Mouse (Mus musculus) neural tube, embryonic 10.5 days (tissue): Measurements from ENCODE around the gene Rb1.

ENCODE experiments used
- DNase-seq: peaks from one replicate; pipeline ENCODE4 v3.0.0-alpha.2; 2017; ENCODE audit warnings: low spot score; ENCODE audit errors: extremely low spot score

The Rb1 gene

DNA sequence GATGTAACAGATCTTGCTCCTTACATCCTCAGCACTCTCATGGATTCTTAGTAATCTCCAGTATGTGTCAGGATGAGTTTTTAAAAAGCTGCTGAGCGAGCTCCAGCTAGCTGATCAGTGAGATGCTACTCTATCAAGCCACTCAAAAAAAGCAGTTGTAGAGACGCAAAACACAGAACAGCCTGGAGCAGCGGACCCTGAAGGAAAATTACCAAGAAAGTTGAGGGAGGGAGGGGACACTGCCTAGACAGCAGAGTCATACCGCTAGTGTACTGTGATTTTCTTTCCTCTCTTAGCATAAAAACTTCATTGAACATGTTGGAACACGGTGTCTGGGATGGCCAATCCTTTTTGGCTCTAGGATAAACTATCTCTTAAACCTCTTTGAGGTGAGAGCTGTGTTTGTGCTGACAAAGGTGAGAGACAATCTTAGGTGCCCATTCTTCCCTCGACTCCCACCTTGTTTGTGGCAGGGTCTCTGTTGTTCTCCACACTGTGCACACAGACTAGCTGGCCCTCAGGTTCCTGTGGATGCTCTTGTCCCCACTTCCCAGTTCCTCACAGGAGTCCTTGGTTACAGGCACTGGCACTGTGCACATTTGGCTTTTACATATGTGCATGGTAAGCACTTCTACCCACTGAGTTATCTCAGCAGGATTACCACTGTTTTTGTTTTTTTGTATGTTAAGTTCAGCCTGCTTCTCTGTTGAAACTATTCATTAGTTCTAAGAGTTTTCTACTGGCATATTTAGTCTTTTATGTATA lies 10.9 kb upstream of the Rb1 start:
- DNase-seq, result no peak

DNA sequence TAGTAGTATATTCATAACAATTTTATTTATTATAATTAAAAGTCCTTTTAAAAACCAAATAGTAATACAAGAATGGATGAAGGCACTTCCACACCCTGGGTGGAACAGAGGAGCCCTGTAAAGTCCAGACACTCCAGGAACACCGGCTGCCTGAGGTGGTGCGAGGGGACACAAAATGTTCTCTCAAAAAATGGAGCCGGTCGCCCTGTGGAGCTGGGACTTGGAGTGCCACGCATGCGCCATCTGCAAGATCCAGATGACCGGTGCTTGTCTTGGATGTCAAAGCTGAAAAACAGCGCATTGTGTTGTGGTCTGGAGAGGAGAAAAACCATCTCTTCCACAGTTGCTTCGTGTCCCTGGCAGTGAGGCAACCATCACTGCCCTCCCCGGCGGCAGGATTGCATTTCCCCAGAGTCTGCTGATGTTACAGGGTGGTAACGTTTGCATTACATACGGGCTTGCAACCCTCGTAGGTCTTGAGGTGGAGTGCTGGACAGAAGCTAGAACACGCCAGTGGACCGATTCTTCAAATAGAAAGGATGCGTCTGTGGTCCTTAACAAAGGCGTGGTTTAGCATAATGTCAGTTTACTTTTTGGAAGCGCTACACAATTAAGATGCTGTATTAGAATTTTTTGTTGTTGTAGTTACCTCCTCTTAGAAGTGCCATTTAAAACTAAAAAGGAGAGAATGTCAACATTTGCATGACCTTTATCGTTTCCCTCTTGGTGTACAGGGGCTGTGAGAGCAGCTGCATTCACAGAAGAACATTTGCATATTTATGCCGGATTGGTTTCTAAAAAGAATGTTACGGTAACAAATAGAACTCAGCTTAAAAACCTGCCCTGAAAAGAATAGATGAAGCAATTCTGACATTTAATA lies 9.5 kb upstream of the Rb1 start:
- no peak for DNase-seq

DNA sequence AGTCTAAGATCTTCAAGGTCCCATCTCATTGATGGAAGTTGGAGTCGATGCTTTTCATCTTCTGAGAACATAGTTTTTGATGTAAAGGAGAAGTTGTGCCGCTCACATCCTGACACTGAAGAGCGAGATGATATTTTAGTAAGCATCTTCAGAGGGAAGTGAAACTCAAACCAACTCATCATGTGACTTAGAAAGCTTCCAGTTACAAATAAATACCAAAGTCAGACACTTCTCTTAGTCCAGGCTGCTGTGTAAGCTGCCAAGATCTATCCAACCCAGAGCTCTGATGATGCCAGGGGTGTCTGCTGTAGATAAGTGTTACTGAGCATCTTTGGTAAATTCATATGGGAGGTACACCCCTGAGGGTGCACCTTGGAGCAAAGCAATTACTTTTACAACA lies 8.3 kb upstream of the Rb1 start:
- no peak for DNase-seq

DNA sequence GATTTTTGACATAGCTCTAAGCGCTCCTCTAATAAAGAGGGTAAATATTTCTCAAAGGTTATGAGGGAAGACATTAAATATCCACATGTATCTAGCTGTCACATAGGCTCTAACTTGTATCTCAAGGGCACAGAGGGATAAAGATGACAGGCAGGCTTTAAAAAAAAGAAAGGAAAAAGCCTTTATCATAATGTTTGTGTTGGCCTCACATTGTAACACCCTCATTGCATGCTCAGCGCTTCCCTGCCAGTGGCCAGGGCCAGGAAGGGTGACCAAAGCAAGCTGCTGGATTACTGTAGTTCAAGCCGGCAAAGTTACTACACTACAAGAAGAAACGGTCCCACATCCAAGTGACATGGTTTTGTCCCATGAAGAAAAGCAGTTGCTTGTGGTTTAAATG lies 5.8 kb upstream of the Rb1 start:
- no peak for DNase-seq

DNA sequence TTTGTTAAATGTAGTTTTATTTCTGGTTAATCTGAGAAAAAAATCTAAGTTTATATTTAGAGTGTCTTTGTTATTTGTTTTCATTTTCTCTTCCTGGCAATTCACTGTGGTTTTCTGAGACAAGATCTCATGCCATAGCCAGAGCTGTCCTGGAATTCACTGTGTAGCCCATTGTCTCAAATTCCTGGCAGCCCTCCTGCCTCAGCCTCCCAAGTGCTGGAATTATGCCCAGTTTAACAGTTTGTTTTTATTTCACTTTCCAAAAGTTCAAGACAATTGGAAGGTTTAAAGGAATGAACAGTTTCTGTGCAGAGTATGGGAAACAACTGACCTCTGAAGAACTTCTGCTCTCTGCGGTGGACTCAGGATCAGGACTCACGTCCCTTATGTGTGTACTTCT lies 4.2 kb upstream of the Rb1 start:
- no peak for DNase-seq

DNA sequence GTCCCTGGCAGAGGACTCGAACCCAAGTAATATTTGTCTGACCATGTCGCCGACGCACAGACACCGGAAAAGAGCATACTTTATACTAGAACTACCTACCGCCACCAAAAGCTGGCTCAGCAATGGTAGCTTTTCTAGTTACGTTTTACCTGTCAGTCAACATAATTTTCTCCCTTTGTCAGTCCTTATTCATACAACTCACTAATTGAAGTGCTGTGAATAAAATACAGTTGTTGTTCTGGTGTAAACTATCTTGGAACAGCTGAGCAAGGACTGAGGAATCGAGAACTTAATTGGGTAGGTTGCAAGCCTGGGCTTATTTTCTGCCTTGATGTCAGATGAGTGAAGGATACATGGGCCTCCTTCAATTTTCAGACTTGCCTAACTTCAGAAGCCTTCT lies 889 bp upstream of the Rb1 start:
- no peak for DNase-seq

DNA sequence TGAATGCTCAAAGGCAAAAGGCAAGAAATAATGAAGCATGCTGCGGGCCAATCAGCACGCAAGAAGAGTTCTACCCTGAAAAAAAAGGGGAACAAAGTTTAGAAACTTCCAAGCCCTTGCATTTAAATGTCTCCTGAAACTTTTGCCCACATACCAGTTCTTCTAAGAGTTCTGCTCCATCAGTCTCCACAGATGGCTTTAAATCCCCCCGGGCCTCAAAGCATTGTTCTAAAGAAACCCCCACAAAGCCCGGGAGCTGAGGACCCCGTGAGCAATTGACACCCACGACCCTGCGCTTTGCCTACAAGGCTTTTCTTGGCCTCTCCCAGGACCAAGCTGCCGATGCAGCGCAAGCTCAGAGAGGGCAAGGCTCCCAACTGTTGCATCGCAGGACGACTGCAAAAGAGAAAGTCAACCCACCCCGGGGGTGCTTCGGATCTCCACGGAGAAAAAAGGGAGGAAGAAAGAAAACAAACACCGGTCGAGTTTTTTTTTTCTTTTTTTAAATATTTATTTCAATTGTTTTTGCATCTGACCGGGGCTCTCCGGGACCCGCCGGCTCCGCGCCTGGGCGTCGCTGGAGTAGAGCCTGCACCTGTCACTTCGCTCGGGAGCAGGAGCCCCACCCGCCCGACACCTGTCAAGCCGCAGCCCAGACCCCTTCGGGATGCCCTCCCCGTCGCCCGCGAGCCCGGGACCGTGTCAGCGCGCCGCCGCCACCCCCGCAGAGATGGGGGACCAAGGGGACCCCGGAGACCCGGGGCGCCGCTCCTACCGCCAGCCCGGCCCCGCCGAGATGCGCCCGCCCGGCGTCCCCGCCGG lies 777 bp downstream of the Rb1 start:
- DNase-seq, result peak; percentile 59

DNA sequence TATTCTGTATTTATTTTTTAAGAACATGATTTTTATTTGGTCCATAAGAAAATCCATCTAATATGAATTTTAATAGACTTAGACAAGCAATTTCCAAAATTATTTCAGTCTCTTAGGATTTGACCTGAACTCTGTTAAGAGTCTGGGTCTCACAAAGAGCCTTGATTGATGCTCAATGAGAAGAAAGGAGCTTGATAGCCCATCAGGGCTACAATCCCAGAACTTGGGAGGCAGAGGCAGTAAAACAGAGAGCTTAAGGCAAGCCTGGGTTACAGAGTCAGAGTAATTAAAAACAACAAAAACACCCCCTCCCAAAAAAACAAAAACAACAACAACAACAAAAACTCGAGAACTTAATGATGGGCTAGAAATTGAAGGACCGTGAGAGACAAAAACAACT lies 1.7 kb downstream of the Rb1 start:
- no peak for DNase-seq

DNA sequence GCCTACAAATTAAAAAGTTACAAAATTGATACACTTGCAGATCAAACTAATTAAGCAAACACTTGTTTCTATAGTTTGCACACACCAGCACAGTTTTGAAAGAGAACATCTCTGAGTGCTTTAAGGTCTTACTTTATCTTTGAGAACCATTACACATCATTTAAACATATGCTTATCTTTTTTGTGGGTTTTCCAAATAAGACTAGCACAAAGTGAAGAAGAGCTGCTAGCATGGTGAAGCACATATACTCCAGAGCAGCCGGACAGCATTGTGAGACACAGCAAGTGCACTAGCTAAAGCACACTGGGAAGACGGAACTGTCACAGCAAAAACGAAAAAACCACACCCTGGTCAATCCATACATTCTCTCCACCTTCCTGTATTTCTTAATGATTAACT lies 3.5 kb downstream of the Rb1 start:
- DNase-seq, result no peak

DNA sequence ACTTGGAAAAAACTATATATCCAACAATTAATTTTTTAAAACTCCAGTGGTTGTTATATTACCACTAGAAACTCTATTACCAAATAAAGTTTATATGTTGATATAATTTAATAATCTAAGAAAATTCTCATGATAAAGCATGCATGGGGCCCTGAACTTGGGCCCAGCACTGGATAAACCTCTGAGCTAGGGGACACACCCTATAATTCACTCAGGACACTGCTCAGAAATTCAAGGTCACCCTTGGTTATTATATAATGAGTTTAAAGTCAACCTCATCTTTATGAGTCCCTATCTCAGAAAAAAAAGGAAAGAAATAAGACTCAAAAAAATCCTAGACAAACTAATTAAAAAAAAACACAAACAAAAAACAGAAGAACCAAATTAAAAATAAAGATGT lies 8.7 kb downstream of the Rb1 start:
- DNase-seq, result no peak

DNA sequence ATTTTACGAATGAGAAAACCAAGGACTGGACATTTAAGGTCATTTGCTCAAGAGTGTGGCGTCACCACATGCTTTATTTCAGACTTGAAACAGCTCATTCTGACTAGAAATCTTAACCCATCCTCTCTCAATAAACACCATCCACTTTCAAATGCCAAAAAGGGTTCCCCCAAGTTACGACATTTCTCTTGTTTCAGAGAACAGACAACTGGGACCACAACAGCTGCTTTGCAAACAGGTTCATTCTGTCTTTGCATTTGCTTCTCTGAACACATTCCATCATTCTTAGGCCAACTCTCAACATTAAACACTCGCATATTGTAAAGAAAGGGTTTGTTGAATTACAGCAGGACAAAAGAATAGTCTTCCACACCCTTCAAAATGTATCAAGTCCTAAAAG lies 11.8 kb downstream of the Rb1 start:
- no peak for DNase-seq

DNA sequence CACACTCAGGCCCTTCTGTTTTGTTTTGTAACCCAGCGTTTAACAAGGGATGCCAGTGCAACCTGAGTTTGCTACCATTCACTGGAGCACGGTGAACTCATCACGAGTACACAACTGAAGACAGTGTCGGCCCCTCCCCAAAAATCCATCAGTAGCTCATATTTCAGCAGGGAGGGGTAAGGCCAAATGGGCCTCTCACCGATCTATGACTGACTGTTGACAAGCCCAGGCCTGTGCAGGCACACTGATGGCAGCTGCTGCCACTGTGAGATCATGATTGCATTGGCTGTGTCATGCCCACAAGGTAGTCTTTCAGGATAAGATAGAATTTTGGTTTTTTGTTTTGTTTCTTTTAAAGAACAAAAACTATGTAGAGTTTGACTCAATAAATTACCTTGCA lies 12.2 kb downstream of the Rb1 start:
- DNase-seq, result no peak

DNA sequence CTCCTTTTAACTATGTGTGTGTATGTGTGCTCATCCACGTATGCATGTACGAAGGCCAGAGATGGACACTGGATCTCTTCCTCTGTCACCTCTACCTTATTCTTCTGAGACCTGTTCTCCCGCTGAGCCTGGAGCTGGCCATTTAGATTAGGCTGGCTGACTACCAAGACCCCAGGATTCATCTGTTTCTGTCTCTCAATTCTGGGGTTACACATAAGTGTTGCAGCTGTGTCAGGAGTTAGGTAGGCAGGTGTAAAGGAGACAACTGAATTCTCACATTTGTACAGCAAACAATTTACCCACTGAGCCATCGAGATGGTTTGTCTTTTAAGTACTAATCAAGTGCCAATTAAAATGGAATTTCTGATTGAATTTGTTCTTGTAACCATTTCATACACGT lies 12.7 kb downstream of the Rb1 start:
- no peak for DNase-seq

DNA sequence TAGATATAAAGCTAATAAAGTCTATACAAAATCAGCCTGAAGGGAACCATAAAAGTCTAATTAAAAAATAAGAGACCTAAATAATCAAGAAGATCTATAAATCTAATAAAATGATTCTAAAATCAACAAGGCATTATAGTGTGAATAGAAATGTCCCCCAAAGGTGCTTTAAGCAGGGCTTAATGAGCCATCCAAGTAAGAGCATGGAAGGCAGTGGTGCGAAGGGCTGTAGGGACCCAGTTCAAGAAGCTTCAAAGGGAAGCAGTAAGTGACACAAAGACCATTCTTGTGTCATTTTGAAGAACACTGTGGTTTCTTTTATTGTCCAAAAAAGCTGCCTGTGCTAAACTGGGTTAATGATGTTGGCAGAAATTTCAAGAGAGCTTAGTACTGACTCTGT lies 18.1 kb downstream of the Rb1 start:
- no peak for DNase-seq

DNA sequence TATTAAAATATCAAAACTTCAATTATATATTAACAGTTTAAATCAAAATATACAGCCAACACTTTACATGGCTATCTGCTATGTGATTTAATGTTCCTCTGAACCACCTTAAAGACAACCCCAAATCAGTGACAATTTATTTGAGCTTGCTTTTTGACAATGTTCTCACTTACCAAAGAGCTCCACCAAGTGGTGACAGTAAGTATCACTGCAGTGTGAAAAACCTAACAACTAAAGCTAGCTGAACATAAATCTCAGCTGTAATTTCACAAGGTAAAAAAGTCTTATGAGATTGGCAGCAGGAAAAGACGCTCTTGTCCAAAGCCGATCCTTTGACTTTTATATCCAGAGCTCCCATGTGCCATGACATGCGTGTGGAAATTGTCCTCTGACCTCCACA lies 22.4 kb downstream of the Rb1 start:
- DNase-seq, result peak; percentile 30

DNA sequence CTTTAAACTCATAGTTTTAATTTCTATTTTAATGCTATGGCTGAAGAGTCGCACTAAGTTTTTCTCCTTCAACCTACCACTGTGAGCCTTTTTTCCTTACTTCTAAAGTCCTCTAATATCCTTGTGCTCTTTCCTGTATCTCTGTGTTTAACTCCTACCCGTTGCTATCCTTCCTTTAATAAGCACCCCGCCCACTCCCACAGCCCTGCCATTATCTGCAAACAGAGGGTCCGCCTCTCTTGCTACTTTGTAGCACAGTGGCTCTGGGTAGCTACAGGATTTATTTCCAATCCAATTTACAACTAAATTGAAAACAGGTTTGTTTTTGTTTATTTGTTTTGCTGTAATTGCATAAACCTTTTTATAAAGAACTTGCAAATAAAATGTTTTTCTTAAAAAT lies 23.8 kb downstream of the Rb1 start:
- no peak for DNase-seq

DNA sequence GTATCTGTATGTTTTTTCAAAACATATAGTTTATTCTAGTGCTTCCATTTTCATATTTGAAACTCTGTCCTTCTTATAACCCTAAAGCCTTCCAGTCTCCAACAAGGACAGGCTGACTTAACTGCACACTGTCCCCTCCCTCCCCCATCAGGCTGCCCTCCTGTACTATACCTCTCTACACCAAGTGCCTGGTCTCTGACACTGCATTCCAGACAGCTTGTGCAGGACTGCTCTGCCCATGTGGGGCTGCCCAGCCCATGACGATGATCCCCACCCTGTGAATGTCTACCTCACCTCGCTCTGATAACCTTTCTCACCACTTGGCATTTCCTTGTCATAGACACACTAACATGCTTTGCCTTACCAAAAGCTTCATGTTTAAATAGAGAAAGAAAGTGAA lies 30.1 kb downstream of the Rb1 start:
- DNase-seq, result no peak

DNA sequence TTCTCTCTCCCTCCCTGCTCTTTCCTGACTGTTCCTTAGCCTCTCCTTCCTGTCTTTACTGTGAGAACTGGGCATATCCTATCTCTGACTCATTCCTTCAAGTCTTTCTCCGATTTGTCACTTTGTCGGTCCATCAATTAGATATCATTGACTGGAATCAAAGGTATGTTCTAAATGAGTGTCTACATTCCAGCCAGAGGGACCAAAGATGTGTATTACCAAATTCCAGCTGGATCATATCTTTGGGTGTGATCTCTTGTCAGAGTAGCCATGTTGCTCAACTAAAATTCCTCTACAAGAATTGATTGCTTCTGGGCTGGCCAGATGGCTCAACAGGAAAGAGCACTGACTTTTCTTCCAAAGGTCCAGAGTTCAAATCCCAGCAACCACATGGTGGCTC lies 32.0 kb downstream of the Rb1 start:
- DNase-seq, result no peak

DNA sequence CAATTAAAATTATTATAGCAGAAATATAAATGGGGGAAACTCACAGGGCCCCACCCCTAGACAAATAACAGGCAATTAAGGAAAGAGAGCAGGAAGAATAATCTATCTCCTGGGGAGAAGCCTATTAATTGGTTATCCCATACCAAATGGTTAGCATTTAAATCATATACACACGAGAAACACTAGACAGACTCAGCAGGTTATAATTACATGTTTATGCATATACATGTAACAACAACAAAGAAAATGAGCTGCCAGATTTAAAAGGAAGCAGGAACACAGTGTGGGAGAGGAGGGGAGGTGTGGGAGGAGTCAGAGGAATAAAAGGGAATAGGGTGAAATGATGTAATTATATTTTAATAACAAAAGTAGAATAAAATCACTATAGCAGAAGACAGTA lies 33.2 kb downstream of the Rb1 start:
- no peak for DNase-seq

DNA sequence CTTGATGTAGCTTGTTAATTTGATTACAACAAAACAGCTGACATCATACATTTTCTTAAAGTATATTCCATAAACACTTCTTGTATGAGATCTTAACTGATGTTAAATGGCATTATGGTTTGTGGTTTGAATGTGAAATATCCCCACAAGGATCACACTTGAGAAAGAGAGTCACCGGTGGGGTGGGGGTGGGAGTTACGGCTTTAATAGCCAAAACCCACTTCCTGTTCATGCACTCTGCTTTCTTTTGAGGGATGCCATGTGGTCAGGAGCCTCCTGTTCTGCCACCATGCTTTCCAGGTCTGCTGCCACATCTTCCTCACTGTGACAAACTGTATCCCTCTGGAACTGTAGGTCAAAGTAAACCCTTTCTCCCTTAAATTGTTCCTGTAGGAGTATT lies 35.7 kb downstream of the Rb1 start:
- DNase-seq, result no peak

DNA sequence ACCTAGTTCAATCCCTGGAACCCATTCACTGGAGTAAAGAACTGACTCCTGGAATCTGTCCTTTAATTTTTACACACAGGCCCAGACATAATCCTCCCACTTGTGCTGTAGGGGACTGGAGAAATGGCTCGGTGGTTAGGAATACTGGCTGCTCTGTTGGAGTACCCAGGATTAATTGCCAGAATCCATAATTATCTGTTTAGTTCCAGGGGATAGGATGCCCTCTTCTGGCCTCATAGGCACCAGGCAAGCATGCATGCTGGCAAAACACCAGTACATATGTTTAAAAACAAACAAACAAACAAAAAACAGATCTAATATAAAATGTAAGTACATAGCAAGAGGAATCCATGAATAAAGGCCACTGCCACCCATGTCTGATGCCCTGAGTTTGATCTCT lies 44.6 kb downstream of the Rb1 start:
- DNase-seq, result no peak

DNA sequence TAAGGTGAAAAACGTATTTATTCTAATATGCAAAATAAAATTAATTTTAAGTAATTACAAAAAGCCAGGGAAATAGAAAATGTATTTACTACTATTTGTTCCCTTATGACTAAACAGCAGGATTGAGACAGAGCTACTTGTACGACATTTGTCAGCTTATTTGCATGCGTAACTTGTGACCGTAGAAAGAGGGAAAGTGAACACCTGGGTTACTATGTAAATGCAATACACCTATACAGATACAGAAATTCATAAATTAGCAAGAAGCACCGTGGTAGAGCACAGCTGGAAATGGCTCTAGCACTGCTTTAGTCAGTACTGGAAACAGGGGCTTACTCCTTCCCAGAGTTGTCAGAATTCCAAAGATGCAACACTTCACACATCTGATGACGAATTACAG lies 46.5 kb downstream of the Rb1 start:
- DNase-seq, result no peak
